Mouse (Mus musculus) CH12.LX (cell line): Measurements from ENCODE around the gene Trappc4. TPM values are rescaled to one million over a fixed set of nuclear protein-coding genes. Genes with fewer than 3 reads are reported as not detected.

Experiments
- DNase-seq: peaks from one replicate; pipeline ENCODE4 v3.0.0-alpha.2; 2013; ENCODE audit errors: extremely low read depth
- H3K27ac ChIP-seq: 2 replicates; pipeline ENCODE4 v1.5.1; 2012; ENCODE audit warnings: low read depth, mild to moderate bottlenecking, control low read depth, moderate library complexity; ENCODE audit not compliant: insufficient read depth
- H3K27me3 ChIP-seq: replicated peaks from 2 replicates; pipeline ENCODE3; 2012; ENCODE audit warnings: inconsistent platforms
- H3K36me3 ChIP-seq, 2 experiments: replicated peaks in 1 of 2; 2 replicates each; pipeline versions ENCODE3 to v1.6.1; 2012; ENCODE audit warnings: inconsistent platforms in 1 of 2, low read length in 1 of 2, mild to moderate bottlenecking in 1 of 2, mixed read lengths in 1 of 2, moderate library complexity in 1 of 2; ENCODE audit not compliant: control insufficient read depth in 1 of 2, insufficient read depth in 1 of 2
- H3K4me1 ChIP-seq, 2 experiments: 2 replicates each; pipeline ENCODE4 v1.6.1; 2012; ENCODE audit warnings: inconsistent platforms in 1 of 2, moderate library complexity in 1 of 2; ENCODE audit not compliant: insufficient read depth in 2 of 2, control insufficient read depth in 1 of 2
- H3K4me2 ChIP-seq: 2 replicates; pipeline ENCODE4 v1.6.1; 2012; ENCODE audit warnings: low read depth, mild to moderate bottlenecking, control low read depth; ENCODE audit not compliant: poor library complexity, insufficient read depth, severe bottlenecking
- H3K4me3 ChIP-seq, 3 experiments: fragments of 150-350 bp in 1 of 3; sonication (generic) in 1 of 3; replicated peaks in 1 of 3; 2 replicates each; pipeline versions ENCODE3 to v1.5.1; 2011 to 2012; ENCODE audit warnings: low read depth in 2 of 3, low read length in 2 of 3, mild to moderate bottlenecking in 2 of 3, moderate library complexity in 2 of 3, control low read depth in 1 of 3, improper control_type of control experiment in 1 of 3, inconsistent platforms in 1 of 3, mixed read lengths in 1 of 3; ENCODE audit not compliant: poor library complexity in 1 of 3
- H3K79me2 ChIP-seq: replicated peaks from 2 replicates; pipeline ENCODE4 v1.6.1; 2012; ENCODE audit warnings: mild to moderate bottlenecking, moderate library complexity; ENCODE audit not compliant: control insufficient read depth, poor library complexity, insufficient read depth, severe bottlenecking; ENCODE audit errors: extremely low read depth
- H3K9ac ChIP-seq: 2 replicates; pipeline ENCODE4 v1.6.1; 2012; ENCODE audit warnings: low read depth, mild to moderate bottlenecking, control low read depth, moderate library complexity; ENCODE audit not compliant: insufficient read depth
- H3K9me3 ChIP-seq: replicated peaks from 2 replicates; pipeline ENCODE3; 2012; ENCODE audit warnings: low read length, inconsistent platforms, mixed read lengths
- CHD1 ChIP-seq: IDR thresholded peaks from 2 replicates; pipeline ENCODE4 v1.6.1; 2012; ENCODE audit warnings: low read depth, low read length, improper control_type of control experiment, inconsistent platforms
- CHD2 ChIP-seq: IDR thresholded peaks from 2 replicates; pipeline ENCODE4 v1.6.1; 2011; ENCODE audit warnings: low read length, improper control_type of control experiment
- CTCF ChIP-seq, 2 experiments: IDR thresholded peaks in 1 of 2; conservative IDR thresholded peaks in 1 of 2; 2 replicates each; pipeline ENCODE4 v1.5.1; 2011 to 2012; ENCODE audit warnings: low read depth in 2 of 2, low read length in 2 of 2, improper control_type of control experiment in 1 of 2, inconsistent platforms in 1 of 2, mild to moderate bottlenecking in 1 of 2, moderate library complexity in 1 of 2
- ETS1 ChIP-seq: conservative IDR thresholded peaks from 2 replicates; pipeline ENCODE4 v1.6.1; 2012; ENCODE audit warnings: low read depth, mild to moderate bottlenecking, inconsistent platforms, low read length, improper control_type of control experiment, moderate library complexity
- HCFC1 ChIP-seq: IDR thresholded peaks from 2 replicates; pipeline ENCODE4 v1.6.1; 2012; ENCODE audit warnings: low read depth, mild to moderate bottlenecking, inconsistent platforms, low read length, improper control_type of control experiment
- IRF4 ChIP-seq: IDR thresholded peaks from 2 replicates; pipeline ENCODE4 v1.6.1; 2014; ENCODE audit warnings: low read depth, mild to moderate bottlenecking, inconsistent platforms, low read length, improper control_type of control experiment
- JUND ChIP-seq: conservative IDR thresholded peaks from 2 replicates; pipeline ENCODE4 v1.6.1; 2011; ENCODE audit warnings: low read depth, low read length, improper control_type of control experiment
- KAT2A ChIP-seq: IDR thresholded peaks from 2 replicates; pipeline ENCODE4 v1.6.1; 2012; ENCODE audit warnings: low read length, improper control_type of control experiment, inconsistent platforms; ENCODE audit not compliant: insufficient replicate concordance
- MAFK ChIP-seq: IDR thresholded peaks from 2 replicates; pipeline ENCODE4 v1.6.1; 2011; ENCODE audit warnings: low read length, improper control_type of control experiment; ENCODE audit not compliant: insufficient replicate concordance
- MYC ChIP-seq: IDR thresholded peaks from 2 replicates; pipeline ENCODE4 v1.6.1; 2011; ENCODE audit warnings: low read depth, mild to moderate bottlenecking, improper control_type of control experiment, low read length
- NELFE ChIP-seq: IDR thresholded peaks from 2 replicates; pipeline ENCODE4 v1.6.1; 2011; ENCODE audit warnings: low read depth, low read length, improper control_type of control experiment
- NRF1 ChIP-seq: IDR thresholded peaks from 2 replicates; pipeline ENCODE4 v1.6.1; 2014; ENCODE audit warnings: low read depth, mild to moderate bottlenecking, inconsistent platforms, low read length, improper control_type of control experiment, moderate library complexity
- PAX5 ChIP-seq: IDR thresholded peaks from 2 replicates; pipeline ENCODE4 v1.6.1; 2012; ENCODE audit warnings: low read length, inconsistent platforms, mixed read lengths
- POLR2A ChIP-seq: IDR thresholded peaks from 2 replicates; pipeline ENCODE4 v1.6.1; 2011; ENCODE audit warnings: low read depth, mild to moderate bottlenecking, improper control_type of control experiment, low read length
- POLR2AphosphoS2 ChIP-seq: IDR thresholded peaks from 2 replicates; pipeline ENCODE4 v1.6.1; 2011; ENCODE audit warnings: low read depth, low read length, improper control_type of control experiment
- RAD21 ChIP-seq: IDR thresholded peaks from 2 replicates; pipeline ENCODE4 v1.6.1; 2011; ENCODE audit warnings: low read depth, mild to moderate bottlenecking, low read length, improper control_type of control experiment, moderate library complexity
- TBP ChIP-seq: conservative IDR thresholded peaks from 2 replicates; pipeline ENCODE4 v1.6.1; 2011; ENCODE audit warnings: low read depth, low read length, improper control_type of control experiment
- TCF12 ChIP-seq: IDR thresholded peaks from 2 replicates; pipeline ENCODE4 v1.6.1; 2014; ENCODE audit warnings: low read depth, mild to moderate bottlenecking, inconsistent platforms, low read length, improper control_type of control experiment
- ZMIZ1 ChIP-seq: IDR thresholded peaks from 2 replicates; pipeline ENCODE4 v1.6.1; 2012; ENCODE audit warnings: low read depth, mild to moderate bottlenecking, inconsistent platforms, low read length, improper control_type of control experiment
- dilution Hi-C: fragments of 300-500 bp; cut with MboI; formaldehyde crosslinking; loops from 2 replicates; pipeline ENCODE4 v1.14.3; 2020; ENCODE audit warnings: low sequenced_read_pairs; ENCODE audit not compliant: extremely low pct_unique_long_range_greater_than_20kb, extremely low pct_ligation_motif_present
- in situ Hi-C: fragments of 300-500 bp; cut with MboI; formaldehyde crosslinking; loops from 3 replicates; pipeline ENCODE4 v1.14.3; 2019; ENCODE audit warnings: low sequenced_read_pairs, low pct_ligation_motif_present, low pct_unique_long_range_greater_than_20kb, mixed read lengths
- polyA plus RNA-seq: library from polyadenylated mRNA; unstranded; fragments of >175 nt; gene quantifications from 2 replicates; pipeline ENCODE4 v1.2.1, GENCODE M21; 2012; ENCODE audit warnings: low read depth; ENCODE audit not compliant: insufficient read length
- total RNA-seq, 2 experiments: library from RNA; depleted of rRNA; stranded (reverse); fragments of 300-350 nt in 1 of 2; fragments of >200 nt in 1 of 2; gene quantifications; 2 replicates each; pipeline ENCODE4 v1.2.3; 2012 to 2014

Gene Trappc4
- total and polyA plus RNA-seq, 3 experiments, result 69.2 to 125 (median 81.3) TPM

DNA sequence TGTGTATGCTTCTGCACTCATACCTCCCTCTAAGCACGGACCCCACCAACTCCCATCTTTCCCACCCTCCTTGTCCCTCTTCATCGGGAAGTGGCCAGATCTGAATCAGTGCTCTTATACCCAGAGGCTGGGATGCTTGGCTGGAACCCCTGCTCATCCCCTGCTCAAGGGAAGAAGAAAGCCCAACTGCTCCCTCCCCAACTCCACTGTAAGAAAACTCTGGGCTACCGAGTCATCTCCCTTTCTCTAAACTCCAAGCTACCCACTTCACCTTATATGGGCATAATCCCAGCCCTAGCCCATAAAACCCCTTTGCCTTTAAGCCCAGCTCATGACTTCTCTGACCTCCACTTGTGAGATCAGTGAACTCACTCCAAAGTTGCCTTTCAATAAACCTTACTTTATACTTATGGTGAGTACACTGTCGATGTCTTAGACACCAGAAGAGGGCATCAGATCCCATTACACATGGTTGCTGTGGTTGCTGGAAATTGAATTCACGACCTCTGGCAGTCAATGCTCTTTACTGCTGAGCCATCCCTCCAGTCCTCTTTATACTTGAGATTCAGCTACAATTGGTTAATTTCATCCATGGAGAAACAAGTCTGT lies 25.3 kb upstream of the Trappc4 start:
- H3K9ac ChIP-seq, result no peak overlapping the region
- no peak overlapping the region for H3K4me2 ChIP-seq
- no peaks in the 10 kb centered on the region for H3K27me3 ChIP-seq
- no peak overlapping the region for H3K4me3 ChIP-seq
- H3K27ac ChIP-seq, result no peak overlapping the region
- TF ChIP-seq MYC (0 out of 2 replicates have a peak, but pooled peaks have one; percentile 24), IRF4 (no peak), KAT2A (no peak), CTCF (conservative IDR thresholded peaks at IDR 0.05 in 1 of 2, IDR thresholded peaks at IDR 0.05 in 1 of 2; ENCODE audit: low read depth in 2 of 2, low read length in 2 of 2) (peak in 1 of 2 experiments; percentile 51; a peak in 2 of 4 replicates), TBP (0 out of 2 replicates have a peak, but pooled peaks have one; percentile 31), PAX5 (no peak), RAD21 (peak; percentile 18), ZMIZ1 (peak; percentile 79)
- TF ChIP-seq, all 38 proteins: peak for 5
- Histone ChIP-seq H3K9me3 (no peaks in the 10 kb centered on the region), H3K4me1 (peaks cover 8 to 32% of the 10 kb centered on the region in 2 experiments; a peak in 3 of 4 replicates), H3K79me2 (no peaks in the 10 kb centered on the region), H3K36me3 (peaks cover 0 to 29% of the 10 kb centered on the region in 2 experiments)
- dilution Hi-C loops (no loop called here), in situ Hi-C loops (no loop called here)
- no peak for DNase-seq

DNA sequence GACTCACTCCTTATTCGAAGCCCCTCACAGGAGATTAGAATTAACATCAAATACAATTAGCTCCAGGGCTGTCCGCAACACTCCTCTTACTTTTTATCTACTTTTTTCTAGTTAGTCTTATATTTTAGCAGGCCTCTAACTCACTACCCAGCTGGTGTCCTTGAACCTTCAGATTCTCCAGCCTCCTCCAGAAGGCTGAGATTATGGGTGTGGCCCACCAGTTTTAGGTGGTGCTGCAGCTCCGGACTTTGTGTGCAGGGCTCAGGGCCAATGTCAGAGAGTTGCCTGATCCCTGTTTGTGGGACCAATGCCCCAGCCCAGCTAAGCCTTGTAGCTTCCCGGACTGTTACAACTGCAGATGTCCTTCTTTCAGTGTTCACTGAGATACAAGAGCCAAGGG lies 16.2 kb upstream of the Trappc4 start:
- no peak overlapping the region for H3K9ac ChIP-seq
- no peaks in the 10 kb centered on the region for H3K27me3 ChIP-seq
- no peak overlapping the region for H3K27ac ChIP-seq
- no peak overlapping the region for H3K4me2 ChIP-seq
- peaks cover 0 to 53% of the 10 kb centered on the region in 2 experiments for H3K36me3 ChIP-seq
- peaks cover 4 to 27% of the 10 kb centered on the region in 2 experiments; a peak in 3 of 4 replicates for H3K4me1 ChIP-seq
- in situ Hi-C loops (no loop called here), dilution Hi-C loops (no loop called here)
- H3K4me3 ChIP-seq, result no peak overlapping the region
- TF ChIP-seq TCF12 (no peak), CHD2 (no peak), POLR2AphosphoS2 (no peak), MAFK (no peak), NRF1 (no peak), JUND (no peak), CTCF (conservative IDR thresholded peaks at IDR 0.05 in 1 of 2, IDR thresholded peaks at IDR 0.05 in 1 of 2; ENCODE audit: low read depth in 2 of 2, low read length in 2 of 2) (no peak), ZMIZ1 (no peak), CHD1 (no peak), HCFC1 (no peak), ETS1 (no peak), NELFE (no peak), POLR2A (no peak)
- no peaks in the 10 kb centered on the region; the same call in 1 of the 2 replicates for H3K79me2 ChIP-seq
- H3K9me3 ChIP-seq, result no peaks in the 10 kb centered on the region
- no peak for DNase-seq
